Mouse (Mus musculus) embryonic facial prominence, embryonic 15.5 days (tissue): ENCODE measurements around the gene Fance. TPM values are rescaled to one million over a fixed set of nuclear protein-coding genes. Genes with fewer than 3 reads are reported as not detected.

Experiments used
- ATAC-seq: fragments of 200-750 bp; cut with Nextera tagmentation; 2 replicates; pipeline ENCODE4 v1.8.0; 2017; ENCODE audit warnings: low read depth, moderate TSS enrichment; ENCODE audit not compliant: insufficient number of reproducible peaks, low FRiP score, low TSS enrichment
- H3K27ac ChIP-seq: fragments of 300-500 bp; sonication (generic); replicated peaks from 2 replicates; pipeline ENCODE4 v1.5.1; 2015; ENCODE audit warnings: mild to moderate bottlenecking, inconsistent platforms
- H3K27me3 ChIP-seq: fragments of 300-500 bp; sonication (generic); 2 replicates; pipeline ENCODE4 v1.6.1; 2015; ENCODE audit warnings: inconsistent platforms
- H3K36me3 ChIP-seq: fragments of 300-500 bp; sonication (generic); 2 replicates; pipeline ENCODE4 v1.6.1; 2015; ENCODE audit warnings: mild to moderate bottlenecking, inconsistent platforms
- H3K4me1 ChIP-seq: fragments of 300-500 bp; sonication (generic); 2 replicates; pipeline ENCODE4 v1.6.1; 2015; ENCODE audit warnings: inconsistent platforms
- H3K4me2 ChIP-seq: fragments of 300-500 bp; sonication (generic); replicated peaks from 2 replicates; pipeline ENCODE4 v1.6.1; 2015; ENCODE audit warnings: mild to moderate bottlenecking, inconsistent platforms
- H3K4me3 ChIP-seq: fragments of 300-500 bp; sonication (generic); replicated peaks from 2 replicates; pipeline ENCODE4 v1.5.1; 2015; ENCODE audit warnings: mild to moderate bottlenecking, inconsistent platforms
- H3K9ac ChIP-seq: fragments of 300-500 bp; sonication (generic); 2 replicates; pipeline ENCODE4 v1.6.1; 2015; ENCODE audit warnings: inconsistent platforms
- H3K9me3 ChIP-seq: fragments of 300-500 bp; sonication (generic); replicated peaks from 2 replicates; pipeline ENCODE4 v1.6.1; 2016; ENCODE audit warnings: inconsistent platforms
- WGBS: fragments of 180-500 bp; shearing (Covaris S2); methylation state at CpG from one replicate; pipeline ENCODE4 v1.1.7; 2015; 5-methylcytosine and 5-hydroxymethylcytosine counted together
- polyA plus RNA-seq: library from polyadenylated mRNA; unstranded; fragments of >200 nt; fragmentation: Nextera tagmentation; extraction: Ambion mirVana; gene quantifications from 2 replicates; pipeline ENCODE4 v1.2.1, GENCODE M21; 2015

The Fance gene
- polyA plus RNA-seq, 1 experiment from 2014 or later: 37.6 TPM

DNA sequence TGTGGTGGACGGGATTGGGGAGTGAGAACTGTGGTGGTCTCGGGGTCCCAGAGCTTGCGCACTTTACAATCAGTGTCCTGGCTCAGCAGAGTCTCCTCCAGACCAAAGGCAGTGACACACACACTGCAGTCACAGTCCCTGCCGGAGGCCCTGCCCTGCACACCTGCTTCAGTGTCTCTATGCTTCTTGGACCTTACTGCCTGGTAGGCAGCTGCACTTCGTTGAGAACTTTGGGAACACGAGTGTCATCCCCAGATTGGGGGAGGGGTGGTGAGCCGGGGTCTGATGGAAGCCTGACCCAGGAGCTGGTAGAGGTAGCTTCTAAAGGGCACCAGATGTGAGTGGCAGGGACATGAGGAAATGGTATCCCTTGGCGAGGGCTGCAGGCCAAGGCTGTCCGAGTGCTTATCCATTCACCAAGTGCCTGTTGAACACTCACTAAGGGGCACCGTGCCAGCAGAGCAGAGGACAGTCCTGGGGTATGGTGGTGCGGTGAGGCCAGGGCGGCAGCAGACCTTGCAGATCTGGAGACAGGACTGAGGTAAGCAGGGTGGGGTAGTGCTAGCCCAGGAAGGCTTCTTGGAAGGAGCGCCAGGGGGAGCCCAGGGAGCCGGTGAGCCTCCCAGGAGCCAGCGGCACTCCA, 33.4 kb upstream of the Fance start:
- no peak overlapping the region for H3K9ac ChIP-seq
- H3K4me3 ChIP-seq: no peak overlapping the region
- H3K4me1 ChIP-seq: peaks cover 38% of the 10 kb centered on the region
- 55% methylated on average over 15 of the region's 15 CpGs for WGBS
- peak overlapping the region; percentile 2; the same call in 1 of the 2 replicates for H3K27ac ChIP-seq
- H3K4me2 ChIP-seq: no peak overlapping the region
- H3K27me3 ChIP-seq: no peaks in the 10 kb centered on the region
- H3K36me3 ChIP-seq: no peaks in the 10 kb centered on the region
- no peaks in the 10 kb centered on the region for H3K9me3 ChIP-seq
- no peak for ATAC-seq

DNA sequence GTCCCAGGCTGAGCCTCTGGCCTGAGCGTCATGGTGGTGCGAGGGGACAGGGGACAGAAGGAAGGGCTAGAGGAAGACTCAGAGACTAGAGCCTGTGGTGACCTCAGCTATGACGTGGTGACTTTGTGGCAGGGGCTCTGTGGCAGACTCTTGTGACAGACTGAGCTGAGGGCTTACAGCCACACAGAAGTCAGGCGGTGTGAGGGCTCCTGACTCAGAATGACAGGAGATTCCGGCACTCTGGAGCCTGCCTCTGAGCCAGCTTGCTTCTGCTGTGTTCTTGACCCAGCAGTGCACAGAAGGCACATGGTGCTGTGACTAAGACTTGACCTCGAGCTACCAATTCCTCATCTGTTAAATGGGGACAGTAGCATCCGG, 32.9 kb upstream of the Fance start:
- Histone ChIP-seq H3K27me3 (no peaks in the 10 kb centered on the region), H3K4me2 (no peak overlapping the region), H3K9ac (no peak overlapping the region), H3K4me3 (no peak overlapping the region), H3K9me3 (no peaks in the 10 kb centered on the region), H3K4me1 (peaks cover 41% of the 10 kb centered on the region), H3K27ac (no peak overlapping the region; the same call in 1 of the 2 replicates), H3K36me3 (no peaks in the 10 kb centered on the region)
- ATAC-seq: no peak
- 71% methylated on average over 7 of the region's 7 CpGs for WGBS

DNA sequence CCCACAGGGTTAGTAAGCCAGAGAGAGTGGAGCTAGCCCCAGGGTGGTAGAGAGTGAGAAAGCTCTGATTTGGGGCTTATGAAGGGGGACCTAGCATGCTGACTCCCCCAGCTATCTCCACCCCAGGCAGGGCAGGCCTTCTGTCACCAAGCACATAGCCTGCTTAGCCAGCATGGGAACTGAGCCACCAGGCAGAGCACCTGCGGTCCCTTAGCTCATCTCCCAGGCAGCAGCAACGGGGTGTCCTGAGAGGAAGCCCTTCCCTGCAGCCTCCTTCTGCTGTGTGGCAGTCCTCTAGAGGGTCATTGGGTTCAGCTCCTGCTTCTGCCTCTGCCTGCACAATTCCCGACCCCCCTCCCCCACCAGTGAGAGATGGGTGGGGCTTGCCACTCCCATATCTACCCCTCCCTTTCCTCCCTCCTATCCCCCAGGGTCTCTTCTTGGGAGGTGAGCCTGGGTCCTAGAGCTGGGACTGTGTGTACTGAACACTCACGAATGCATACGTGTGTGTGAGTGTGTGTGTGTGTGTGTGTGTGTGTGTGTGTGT, 32.4 kb upstream of the Fance start:
- H3K27ac ChIP-seq: no peak overlapping the region
- peak; percentile 26; the same call in 1 of the 2 replicates for ATAC-seq

DNA sequence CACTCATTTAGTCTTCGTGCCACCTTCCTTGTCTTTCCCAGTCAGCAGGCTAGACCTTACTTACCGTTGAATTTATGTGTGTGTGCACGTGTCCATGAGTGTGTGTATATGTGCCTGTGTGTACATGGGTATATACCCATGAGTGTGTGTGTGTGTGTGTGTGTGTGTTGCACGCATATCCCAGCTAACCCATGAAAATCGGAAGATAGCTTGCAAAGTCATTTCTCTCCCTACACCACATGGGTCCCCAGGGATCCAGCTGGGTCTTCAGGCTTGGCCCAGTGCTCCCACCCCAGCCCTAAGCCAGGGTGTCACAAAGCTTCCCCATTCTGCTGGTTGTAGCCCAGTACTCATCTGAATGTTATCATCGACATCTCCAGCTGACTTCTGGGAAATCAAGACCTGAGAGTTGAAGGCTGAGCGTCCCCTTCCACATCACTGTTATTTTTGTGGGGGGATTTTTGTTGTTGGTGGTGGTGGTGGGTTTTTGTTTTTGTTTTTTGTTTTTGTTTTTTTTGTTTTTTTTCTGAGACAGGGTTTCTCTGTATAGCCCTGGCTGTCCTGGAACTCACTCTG, 31.4 kb upstream of the Fance start:
- no peaks in the 10 kb centered on the region for H3K27me3 ChIP-seq
- H3K36me3 ChIP-seq: 0 out of 2 replicates have a peak, but pooled peaks cover 3% of the 10 kb centered on the region
- no peak for ATAC-seq
- H3K4me3 ChIP-seq: no peak overlapping the region
- no peaks in the 10 kb centered on the region for H3K9me3 ChIP-seq
- WGBS: 89% methylated on average over 7 of the region's 7 CpGs
- H3K4me2 ChIP-seq: no peak overlapping the region
- no peak overlapping the region for H3K27ac ChIP-seq
- peaks cover 47% of the 10 kb centered on the region for H3K4me1 ChIP-seq
- no peak overlapping the region for H3K9ac ChIP-seq

More for the DNA sequence above, 32.4 kb upstream of the Fance start:
- Histone ChIP-seq H3K4me1 (peaks cover 44% of the 10 kb centered on the region), H3K9me3 (no peaks in the 10 kb centered on the region), H3K36me3 (no peaks in the 10 kb centered on the region), H3K4me2 (no peak overlapping the region), H3K9ac (no peak overlapping the region), H3K27me3 (no peaks in the 10 kb centered on the region), H3K4me3 (no peak overlapping the region)
- 22% methylated on average over 5 of the region's 5 CpGs for WGBS

DNA sequence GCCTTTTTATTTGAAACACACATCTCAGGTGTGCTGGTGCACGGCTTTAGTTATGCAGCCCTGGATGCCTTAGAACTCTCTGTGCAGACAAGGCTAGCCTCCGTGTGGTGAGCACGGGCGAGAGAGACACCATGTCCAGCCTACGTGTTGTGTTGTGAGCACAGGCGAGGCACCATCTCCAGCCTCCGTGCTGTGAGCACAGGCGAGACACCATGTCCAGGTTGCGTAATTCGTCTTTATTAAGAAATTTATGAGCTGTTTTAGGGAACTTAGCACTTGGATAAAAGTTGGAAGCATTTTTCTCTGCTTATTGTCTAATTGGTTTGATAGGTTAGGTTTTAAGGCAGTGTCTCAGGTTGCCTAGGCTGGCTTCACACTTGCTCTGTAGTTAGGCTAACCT, 30.1 kb upstream of the Fance start:
- Histone ChIP-seq H3K4me2 (no peak overlapping the region), H3K27ac (no peak overlapping the region), H3K9me3 (no peaks in the 10 kb centered on the region), H3K27me3 (no peaks in the 10 kb centered on the region), H3K9ac (no peak overlapping the region), H3K4me3 (no peak overlapping the region), H3K4me1 (peaks cover 41% of the 10 kb centered on the region), H3K36me3 (0 out of 2 replicates have a peak, but pooled peaks cover 8% of the 10 kb centered on the region)
- 85% methylated on average over 10 of the region's 10 CpGs for WGBS
- ATAC-seq: no peak

DNA sequence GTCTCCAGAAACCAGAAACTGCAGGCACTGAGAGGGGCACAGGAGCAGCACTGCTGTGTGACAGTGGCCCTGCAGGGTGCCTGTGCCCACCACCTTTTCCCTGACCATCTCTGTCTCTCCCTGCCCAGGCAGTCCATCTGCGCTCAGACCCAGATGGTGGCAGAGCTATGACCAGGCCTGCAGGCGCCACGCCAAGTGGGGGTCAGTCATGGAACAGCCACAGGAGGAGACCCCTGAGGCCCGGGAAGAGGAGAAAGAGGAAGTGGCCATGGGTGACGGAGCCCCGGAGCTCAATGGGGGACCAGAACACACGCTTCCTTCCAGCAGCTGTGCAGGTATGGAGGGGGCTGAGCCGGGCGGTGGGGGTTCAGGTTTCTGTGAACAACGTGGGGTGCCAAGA, 27.2 kb upstream of the Fance start:
- Histone ChIP-seq H3K27ac (no peak overlapping the region), H3K4me1 (peaks cover 19% of the 10 kb centered on the region; the same call in 1 of the 2 replicates), H3K9ac (no peak overlapping the region), H3K36me3 (0 out of 2 replicates have a peak, but pooled peaks cover 10% of the 10 kb centered on the region), H3K4me3 (no peak overlapping the region), H3K9me3 (no peaks in the 10 kb centered on the region), H3K27me3 (no peaks in the 10 kb centered on the region), H3K4me2 (no peak overlapping the region)
- WGBS: 78% methylated on average over 10 of the region's 10 CpGs
- ATAC-seq: no peak

DNA sequence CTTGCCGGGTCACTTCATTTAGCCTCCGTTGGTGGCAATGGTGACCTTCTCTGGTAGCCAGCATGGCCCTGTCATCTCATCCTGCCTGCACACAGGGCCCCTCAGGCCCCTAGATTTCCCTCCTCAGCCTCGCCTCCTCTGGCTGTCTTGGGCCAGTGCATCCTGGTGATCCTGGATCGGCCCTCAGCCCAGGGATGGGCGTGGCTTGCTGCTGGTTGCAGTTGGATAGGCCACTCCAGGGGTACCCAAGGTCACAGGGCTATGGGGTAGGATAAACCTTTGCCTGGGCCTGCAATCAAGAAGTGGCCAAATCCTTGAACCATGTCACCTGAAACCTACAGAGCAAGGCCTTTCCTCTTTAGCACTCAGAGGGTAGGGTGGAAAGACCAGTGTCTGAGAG, 26.4 kb upstream of the Fance start:
- Histone ChIP-seq H3K4me3 (no peak overlapping the region), H3K27me3 (no peaks in the 10 kb centered on the region), H3K27ac (no peak overlapping the region), H3K9ac (no peak overlapping the region), H3K4me2 (no peak overlapping the region), H3K9me3 (no peaks in the 10 kb centered on the region), H3K4me1 (peaks cover 10% of the 10 kb centered on the region; the same call in 1 of the 2 replicates), H3K36me3 (0 out of 2 replicates have a peak, but pooled peaks cover 11% of the 10 kb centered on the region)
- 54% methylated on average over 5 of the region's 5 CpGs for WGBS
- ATAC-seq: 0 out of 2 replicates have a peak, but pooled peaks have one; percentile 26

DNA sequence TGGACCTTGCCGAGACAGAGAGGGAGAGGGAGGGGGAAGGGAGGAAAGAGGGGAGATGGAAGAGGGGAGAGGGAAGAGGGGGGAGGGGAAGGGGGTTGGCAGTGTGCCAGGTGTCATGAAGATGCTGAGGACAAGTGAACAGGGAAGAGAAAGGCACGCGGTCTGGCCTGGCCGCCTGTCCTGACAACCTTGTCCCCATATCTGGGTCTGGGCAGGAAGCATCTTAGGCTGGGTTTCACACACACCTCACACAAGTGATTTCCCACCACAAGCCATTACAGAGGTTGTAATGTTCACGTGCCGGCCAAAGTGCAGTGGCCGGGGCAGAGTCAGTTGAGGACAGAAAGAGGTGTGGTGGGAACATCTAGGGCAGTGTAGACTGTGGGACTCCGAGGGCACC, 25.7 kb upstream of the Fance start:
- Histone ChIP-seq H3K4me2 (no peak overlapping the region), H3K27ac (no peak overlapping the region), H3K4me1 (peaks cover 10% of the 10 kb centered on the region; the same call in 1 of the 2 replicates), H3K36me3 (peaks cover 14% of the 10 kb centered on the region; the same call in 1 of the 2 replicates), H3K9ac (no peak overlapping the region), H3K4me3 (no peak overlapping the region), H3K9me3 (no peaks in the 10 kb centered on the region), H3K27me3 (no peaks in the 10 kb centered on the region)
- no peak for ATAC-seq
- WGBS: 64% methylated on average over 8 of the region's 8 CpGs

DNA sequence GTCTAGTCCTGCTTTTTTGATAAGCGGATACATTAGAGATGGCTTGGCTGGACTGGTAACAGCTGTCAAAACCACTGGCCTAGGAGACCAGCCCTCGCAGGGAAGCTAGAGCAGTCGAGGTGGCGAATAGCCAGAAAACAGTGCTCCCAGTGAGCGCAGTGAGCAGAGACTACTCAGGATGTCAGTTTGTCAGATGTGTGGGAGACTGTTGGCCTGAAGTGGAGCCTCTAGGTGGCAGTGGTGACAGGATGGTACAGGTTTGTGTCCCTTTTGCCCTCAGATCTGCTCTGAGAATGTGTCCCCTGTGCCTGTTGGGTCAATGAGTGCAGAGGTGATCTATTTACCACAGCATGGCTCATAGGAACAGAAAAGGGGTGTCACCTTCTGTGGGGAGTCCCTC, 25.3 kb upstream of the Fance start:
- Histone ChIP-seq H3K27ac (no peak overlapping the region), H3K9me3 (no peaks in the 10 kb centered on the region), H3K27me3 (no peaks in the 10 kb centered on the region), H3K4me2 (no peak overlapping the region), H3K9ac (no peak overlapping the region), H3K4me3 (no peak overlapping the region), H3K36me3 (peaks cover 14% of the 10 kb centered on the region; the same call in 1 of the 2 replicates), H3K4me1 (peaks cover 10% of the 10 kb centered on the region; the same call in 1 of the 2 replicates)
- 62% methylated on average over 5 of the region's 5 CpGs for WGBS
- no peak for ATAC-seq

DNA sequence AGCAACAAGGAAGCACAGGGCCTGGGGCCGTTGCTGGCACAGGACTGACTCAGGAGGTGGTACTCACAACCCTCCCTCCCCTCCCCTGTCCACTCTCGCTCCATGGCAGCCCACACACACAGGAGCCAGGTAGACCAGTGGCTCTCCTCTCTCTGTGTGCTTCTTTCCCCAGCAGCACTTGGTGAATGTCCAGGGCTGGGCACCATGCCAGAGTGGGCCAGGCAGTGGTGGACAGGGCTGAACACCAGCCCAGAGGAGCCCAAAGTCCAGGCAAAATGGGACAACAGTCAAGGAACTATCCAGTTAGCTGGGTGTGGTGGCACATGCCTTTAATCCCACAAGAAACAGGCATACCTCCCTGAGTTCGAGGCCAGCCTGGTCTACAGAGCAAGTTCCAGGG, 23.1 kb upstream of the Fance start:
- Histone ChIP-seq H3K9me3 (no peaks in the 10 kb centered on the region), H3K27me3 (no peaks in the 10 kb centered on the region), H3K36me3 (peaks cover 14% of the 10 kb centered on the region; the same call in 1 of the 2 replicates), H3K27ac (no peak overlapping the region), H3K4me2 (no peak overlapping the region), H3K4me1 (peaks cover 24% of the 10 kb centered on the region), H3K9ac (no peak overlapping the region), H3K4me3 (no peak overlapping the region)
- whole genome bisulfite sequencing: 77% methylated on average over 3 of the region's 3 CpGs
- ATAC-seq: no peak

DNA sequence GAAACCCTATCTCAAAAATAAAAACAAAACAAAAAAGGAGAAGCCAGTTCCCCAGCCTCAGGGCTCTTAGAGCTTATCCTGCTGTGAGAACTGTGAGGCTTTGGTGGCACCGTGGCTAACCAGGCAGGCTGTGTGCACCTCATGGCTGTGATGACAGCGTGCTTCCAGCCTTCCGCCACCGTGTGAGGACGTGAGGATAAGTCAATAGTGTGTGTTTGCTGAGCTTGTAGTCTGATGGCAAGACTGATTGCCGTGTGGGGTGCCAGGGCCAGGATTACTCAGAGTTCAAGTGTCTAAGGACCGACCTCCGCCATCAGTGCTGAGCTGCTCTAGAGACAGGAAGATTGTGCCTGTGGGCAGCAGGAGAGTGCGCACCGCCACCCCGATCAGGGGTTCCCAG, 22.6 kb upstream of the Fance start:
- ATAC-seq: no peak
- Histone ChIP-seq H3K4me2 (no peak overlapping the region), H3K27me3 (no peaks in the 10 kb centered on the region), H3K36me3 (peaks cover 14% of the 10 kb centered on the region; the same call in 1 of the 2 replicates), H3K4me3 (no peak overlapping the region), H3K4me1 (peaks cover 25% of the 10 kb centered on the region), H3K27ac (no peak overlapping the region), H3K9ac (no peak overlapping the region), H3K9me3 (no peaks in the 10 kb centered on the region)
- 79% methylated on average over 11 of the region's 11 CpGs for WGBS
